Mouse (Mus musculus) MN1 (cell line): Measurements from ENCODE around the gene Tppp.
"Not testable (repeated sequence)": the region's sequence is repeated elsewhere in the genome, so short reads cannot be mapped to it uniquely, and the experiment has no call there.

Experiments used
- DNase-seq: peaks from one replicate; pipeline ENCODE4 v3.0.0-alpha.2; 2016; ENCODE audit warnings: low spot score

Tppp gene

GRCm38 (mm10) chr13:74008948-74009718, at the start of gene Tppp:
Gene Tppp, plus strand, starts transcription at chr13:74009407.
- peak; percentile 79 for DNase-seq

GRCm38 (mm10) chr13:73960117-73960652, 49.0 kb upstream of the Tppp start:
- no peak for DNase-seq

- DNase-seq = no peak
These were observed 48.0 kb upstream of the Tppp start for GRCm38 (mm10) chr13:73961177-73961576.

DNA sequence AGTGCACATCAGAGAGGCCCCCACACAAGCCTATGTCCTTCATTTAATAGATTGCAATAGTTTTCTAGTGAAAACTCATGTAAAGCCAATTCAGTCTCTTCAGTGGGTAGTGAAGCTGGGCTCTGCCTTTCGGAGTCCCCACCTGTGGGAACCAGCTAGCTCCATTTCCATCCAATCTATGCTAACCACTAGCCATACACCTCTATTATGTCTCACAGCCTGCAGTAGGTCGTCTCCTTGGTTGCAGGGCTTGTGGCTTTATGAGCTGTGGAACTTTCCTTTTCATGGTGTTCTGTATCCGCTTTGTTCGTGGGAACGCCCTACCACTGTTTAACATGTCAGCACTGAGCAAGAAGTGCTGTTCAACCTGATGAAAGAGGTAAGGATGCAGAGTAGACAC, 45.7 kb upstream of the Tppp start, which contains the start of gene Zdhhc11:
Gene Zdhhc11, plus strand, starts transcription at position 301 of the 400 bp plus-strand sequence.
- no peak for DNase-seq

DNA sequence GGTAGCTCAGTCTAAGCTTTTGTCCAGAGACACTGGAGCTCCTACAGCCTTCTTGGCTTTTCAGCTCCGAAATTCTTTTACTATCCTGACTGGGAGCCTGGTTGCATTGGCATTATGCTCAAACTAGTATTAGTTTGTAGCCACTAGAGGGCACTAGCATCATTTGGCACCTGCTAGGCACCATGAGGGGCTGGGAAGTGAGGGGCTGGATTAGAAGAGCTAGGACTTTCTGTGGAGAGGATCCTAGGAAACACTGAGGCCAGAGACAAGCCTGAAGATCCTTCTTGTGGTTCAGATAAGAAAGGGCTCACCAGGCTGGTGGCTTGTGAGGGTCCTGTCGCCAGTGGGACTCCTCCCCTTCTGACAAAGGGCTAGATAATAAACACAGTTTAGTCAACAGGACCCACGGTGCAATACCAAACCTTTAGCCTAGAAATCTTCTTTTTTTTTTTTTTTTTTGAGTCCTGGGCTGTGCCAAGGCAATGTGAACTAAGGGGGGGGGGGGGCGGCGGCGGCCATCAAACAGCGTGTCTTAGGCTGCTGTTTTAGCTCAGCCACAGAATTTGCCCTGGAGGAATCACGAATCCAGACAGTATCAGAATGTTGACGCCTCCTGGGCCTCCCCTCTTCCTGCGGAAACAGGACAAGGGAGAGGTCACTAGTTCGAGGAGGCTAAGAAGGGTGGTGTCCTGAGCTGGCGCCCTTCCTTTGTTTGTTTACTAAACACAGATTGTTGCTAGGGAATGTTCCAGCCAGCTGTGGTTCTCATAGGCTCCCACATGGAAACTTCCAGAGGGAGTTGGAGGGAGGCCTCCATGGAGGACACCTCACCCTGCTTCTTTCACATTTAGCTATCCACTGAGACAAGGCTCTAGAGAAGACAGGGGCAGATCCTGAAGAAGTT, 38.4 kb upstream of the Tppp start:
- DNase-seq = peak; percentile 74

- no peak for DNase-seq
These were observed 34.7 kb upstream of the Tppp start for GRCm38 (mm10) chr13:73974523-73974922.

DNA sequence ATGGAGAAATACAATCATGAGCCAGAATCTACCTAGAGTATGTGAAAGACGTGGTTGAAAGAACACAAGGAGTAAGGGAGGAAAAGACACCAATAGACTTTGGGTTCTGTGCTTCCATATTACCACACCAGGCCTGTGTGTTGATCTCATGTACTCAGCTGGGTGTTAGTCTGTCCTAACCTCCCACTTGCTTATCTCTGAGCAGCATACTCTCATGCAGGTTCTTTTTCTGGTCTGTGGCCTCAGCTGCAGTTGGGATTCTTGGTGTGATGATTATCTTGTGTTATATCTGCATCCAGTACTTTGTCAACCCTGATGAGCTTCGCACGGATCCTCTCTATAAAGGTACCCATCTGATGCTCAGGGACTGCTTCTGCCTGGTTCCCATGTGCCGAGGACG, 32.3 kb upstream of the Tppp start:
- no peak for DNase-seq

GRCm38 (mm10) chr13:73990325-73990724, 18.9 kb upstream of the Tppp start:
- DNase-seq = no peak

DNA sequence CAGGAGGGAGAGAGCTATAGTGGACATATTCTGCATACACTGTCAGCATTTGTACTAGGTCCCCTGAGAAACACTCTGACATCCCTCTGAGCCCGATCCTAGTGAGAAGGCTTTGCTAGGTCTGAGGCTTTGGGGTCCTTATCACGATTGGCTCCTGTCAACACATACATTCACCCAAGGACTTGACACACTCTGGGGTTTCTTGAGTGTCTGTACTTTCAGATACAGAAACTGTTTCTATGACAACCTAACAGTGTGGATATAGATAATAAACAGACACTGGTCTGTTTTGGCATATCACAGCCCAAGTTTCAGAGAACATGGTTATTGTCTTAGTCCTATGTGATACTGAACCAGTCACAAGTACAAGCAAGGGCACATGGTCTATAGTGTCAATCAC, 18.4 kb upstream of the Tppp start:
- DNase-seq = no peak

- DNase-seq = no peak
These were observed 17.9 kb upstream of the Tppp start for GRCm38 (mm10) chr13:73991267-73991666.

DNA sequence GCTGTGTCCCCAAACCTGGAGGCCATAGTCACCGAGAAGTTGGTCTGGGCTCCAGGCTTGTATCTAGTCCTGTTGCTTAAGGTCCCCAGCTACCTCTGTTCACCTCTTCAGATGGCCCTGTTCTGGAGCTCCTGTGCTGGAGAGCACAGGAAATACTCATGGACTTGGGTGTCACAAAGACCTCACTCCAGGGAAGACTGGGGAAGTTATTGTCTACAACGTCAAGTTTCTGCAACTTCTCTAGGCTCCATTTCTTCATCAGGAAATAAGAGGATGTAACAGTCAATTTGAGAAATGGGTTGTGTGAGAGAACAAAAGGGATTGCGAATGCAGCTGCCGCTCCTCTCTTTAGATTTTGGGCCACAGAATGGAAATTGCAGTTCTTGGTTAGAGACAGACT, 12.8 kb upstream of the Tppp start:
- DNase-seq = no peak

DNA sequence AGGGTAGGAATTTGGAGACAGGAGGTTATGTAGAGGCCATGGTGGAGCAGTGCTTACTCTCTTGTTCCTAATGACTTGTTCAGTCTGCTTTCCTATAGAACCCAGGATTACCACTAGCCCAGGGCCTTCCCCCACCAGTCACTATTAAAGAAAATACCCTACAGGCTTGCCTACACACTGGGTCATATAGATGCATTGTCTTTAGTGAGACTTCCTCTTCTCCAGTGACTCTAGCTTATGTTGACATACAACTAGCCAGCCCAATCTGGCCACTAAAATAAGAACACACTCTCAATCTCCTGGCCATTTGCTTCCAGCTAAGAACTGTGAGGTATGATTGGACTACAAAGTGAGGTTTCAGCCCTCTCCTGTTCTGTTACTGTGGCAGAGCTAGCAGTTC, 8.7 kb upstream of the Tppp start:
- no peak for DNase-seq

DNA sequence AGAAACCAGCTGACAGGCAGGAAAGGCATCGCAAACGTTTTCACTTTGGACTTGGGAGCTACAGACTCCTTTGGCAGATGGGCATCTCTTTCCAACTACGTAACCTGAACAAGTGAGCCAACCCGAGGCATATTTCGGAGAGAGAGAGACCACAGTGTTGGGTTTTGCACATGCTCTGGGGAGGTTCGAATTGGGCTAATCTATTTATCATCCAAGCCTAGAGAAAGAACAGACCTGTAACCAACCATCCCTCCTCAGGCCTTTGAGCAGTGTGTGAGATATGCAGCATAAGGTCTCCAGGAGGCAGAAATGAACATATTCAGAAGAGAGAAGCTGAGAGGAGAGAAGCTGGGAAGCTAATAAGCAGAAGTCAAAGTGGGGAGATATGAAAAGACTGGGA, 8.2 kb upstream of the Tppp start:
- DNase-seq = no peak

DNA sequence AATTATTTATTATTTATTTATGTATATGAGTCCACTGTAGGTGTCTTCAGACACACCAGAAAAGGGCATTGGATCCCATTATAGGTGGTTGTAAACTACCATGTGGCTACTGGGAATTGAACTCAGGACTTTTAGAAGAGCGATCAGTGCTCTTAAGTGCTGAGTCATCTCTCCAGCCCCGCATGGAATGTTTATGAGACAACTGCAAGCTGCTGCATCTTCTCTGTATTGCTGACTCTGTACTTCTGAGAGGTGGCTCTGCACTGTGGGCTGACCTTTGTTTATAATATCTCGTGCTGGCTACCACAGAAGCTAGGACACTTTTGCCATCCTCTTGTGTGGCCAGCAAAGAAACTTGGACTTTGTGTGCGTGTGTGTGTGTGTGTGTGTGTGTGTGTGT, 7.7 kb upstream of the Tppp start:
- DNase-seq = no peak

DNA sequence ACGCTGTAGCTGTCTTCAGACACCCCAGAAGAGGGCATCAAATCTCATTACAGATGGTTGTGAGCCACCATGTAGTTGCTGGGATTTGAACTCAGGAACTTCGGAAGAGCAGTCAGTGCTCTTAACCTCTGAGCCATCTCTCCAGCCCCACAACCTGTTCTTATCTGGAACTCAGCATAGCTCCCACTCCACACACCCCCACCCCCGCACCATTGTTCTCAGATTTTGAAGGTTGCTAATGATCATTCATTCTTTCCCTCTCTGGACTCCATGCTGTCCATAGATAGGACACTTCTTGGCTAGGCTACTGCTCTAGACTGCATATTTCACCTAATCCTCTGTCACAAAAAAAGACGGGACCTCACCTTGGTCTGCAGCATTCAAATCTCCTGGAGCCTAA, 2.3 kb upstream of the Tppp start:
- not testable (repeated sequence) for DNase-seq

DNA sequence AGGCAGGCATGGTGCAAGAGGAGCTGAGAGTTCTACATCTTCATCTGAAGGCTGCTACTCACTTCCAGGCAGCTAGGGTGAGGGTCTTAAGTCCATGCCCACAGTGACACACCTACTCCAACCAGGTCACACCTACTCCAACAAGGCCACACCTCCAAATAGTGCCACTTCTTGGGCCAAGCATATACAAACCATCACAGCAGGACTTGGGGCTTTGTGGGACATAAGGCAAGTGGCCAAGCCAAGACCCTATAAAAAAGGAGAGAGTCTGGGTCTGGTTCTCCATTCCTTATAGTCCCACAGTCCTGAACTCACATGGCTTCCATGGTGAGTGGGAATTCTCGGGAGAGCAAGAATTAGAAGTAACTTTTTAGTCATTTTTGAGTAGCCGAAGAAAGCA, 991 bp upstream of the Tppp start:
- not testable (repeated sequence) for DNase-seq

GRCm38 (mm10) chr13:74009791-74010614, 796 bp downstream of the Tppp start:
- DNase-seq = peak; percentile 52

DNA sequence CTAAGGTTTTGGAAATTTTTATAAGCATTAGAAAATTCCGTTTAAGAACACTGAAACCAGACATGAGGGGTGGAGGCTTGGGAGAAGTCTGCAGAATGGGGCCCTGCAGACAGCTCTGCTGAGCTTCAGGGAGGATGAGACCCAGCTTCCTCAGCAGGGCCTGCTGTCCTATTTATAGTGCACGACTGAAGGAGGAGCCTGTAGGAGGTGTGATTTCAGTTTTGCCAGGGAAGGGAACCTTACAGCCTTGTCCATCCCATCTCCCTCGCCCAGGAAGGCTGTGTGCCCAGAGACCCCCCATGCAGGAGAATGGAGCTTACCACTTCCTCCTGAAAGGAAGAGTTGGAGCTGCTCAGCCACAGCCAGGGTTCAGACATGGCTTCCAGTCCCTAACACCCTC, 1.5 kb downstream of the Tppp start:
- peak; percentile 11 for DNase-seq

GRCm38 (mm10) chr13:74015908-74016307, 6.7 kb downstream of the Tppp start:
- DNase-seq = peak; percentile 13

- no peak for DNase-seq
These were observed 8.2 kb downstream of the Tppp start for GRCm38 (mm10) chr13:74017426-74017825.

DNA sequence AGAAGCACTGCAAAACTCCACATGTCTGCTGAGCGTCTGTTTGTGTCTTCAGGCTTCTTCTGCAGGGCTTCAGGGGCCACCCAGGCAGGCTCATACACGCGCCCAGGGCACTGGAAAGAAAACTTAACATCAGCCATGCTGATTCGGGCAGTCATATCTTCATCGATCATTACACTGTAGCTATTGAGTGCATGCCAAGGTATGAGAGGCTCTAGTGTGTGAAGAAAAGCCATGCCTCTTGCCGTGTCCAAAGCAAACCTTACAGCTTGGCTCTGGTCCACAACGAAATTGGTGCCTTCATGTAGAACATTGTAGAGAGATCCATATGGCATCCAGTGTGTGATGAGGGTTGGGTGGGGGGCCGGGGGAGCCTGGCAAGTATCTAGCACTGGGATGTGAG, 9.8 kb downstream of the Tppp start:
- not testable (repeated sequence) for DNase-seq
